Mouse (Mus musculus) right cerebral cortex, postnatal 14 days (tissue): Measurements from ENCODE around the gene Scaper.

ENCODE experiments used
- DNase-seq: peaks from one replicate; pipeline ENCODE4 v3.0.0; 2022

The Scaper gene

DNA sequence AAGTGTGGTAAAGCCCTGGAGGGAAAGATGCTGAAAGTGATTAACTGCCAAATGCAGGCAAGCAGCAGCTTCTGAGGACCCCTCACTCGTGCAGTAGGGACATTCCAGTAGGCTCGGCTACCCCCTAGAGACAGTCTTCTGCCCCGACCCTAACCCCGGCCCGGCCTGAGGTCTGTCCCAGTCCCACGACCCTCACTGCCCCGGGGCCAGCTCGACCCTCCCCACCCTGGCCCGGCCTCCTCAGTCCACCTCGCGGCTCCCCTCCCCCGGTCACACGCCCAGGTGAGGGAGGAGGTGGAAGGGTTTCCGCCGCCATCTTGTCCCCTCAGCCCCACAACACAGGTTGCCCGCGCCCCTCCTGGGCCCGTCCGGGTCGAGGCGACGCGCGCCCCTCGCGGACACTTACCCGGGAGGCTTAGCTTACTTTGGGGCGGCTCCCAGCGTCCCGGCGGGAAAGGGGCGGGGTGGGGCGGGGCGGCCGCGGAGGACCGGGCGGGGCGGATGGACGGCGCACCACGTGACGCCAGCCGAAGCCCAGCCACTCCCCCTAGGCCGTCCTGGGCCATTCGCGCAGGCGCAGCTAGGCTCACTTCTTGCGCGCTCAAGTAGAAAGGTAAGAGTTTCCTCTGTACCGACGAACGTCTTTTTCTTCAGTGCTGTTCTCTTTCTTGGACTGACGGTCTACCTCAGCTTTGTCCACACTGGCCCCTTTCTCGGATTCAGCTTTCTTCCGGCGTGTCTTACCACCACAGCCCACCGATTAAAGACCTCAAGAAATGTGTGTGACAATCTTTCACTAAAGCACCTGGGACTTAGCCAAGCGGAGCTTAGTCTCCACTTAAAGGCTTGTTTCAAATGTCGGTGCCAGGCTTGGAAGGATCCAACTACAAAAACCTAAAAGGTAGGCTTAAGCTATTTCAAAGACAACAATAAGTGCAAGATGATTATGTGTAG is at the start of gene Scaper:
Gene Scaper (minus strand): TSS at position 456 of the 954 bp plus-strand sequence.
- peak; percentile 83 for DNase-seq

DNA sequence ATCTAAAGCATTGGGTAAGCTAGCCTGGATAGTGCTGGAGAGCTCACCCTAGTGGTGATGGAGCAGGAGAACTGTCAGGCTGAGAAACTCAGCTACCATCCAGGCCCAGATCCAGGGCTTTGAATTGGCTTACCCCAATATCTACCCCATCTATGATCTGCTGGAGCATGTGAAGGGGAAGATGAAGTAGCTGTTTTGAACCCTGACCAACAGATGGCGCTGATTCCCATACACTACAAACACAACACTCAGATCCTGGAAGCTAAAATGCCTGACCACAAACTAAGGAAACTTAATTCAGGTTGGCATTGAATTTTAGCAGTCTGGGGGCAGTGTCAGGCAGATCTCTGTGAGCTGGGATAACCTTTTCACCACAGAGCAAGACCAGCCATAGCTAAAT is 8.9 kb upstream of the Scaper start:
- DNase-seq: peak; percentile 22

DNA sequence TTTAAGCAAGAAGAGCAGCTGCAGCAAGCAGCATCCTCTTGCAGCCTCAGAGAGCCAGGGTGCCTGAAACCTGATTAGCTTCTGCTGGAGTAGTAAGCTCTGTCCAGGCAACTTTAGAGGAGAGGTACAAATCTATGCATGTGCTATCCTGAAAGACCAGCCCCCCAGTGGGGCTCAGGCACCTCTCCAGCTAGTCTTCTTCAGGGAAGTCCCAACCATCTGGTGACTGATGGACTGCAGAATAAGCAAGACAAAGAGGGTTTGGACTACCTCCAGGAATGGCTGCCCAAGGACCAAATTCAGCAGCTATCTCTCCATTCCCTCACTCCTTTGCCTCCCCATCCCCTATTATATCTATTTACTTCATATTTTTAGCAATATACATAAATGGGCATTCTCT is 3.4 kb upstream of the Scaper start:
- no peak for DNase-seq

- no peak for DNase-seq
Observed at GRCm38 (mm10) chr9:55938618-55938985, 683 bp upstream of the Scaper start.

DNA sequence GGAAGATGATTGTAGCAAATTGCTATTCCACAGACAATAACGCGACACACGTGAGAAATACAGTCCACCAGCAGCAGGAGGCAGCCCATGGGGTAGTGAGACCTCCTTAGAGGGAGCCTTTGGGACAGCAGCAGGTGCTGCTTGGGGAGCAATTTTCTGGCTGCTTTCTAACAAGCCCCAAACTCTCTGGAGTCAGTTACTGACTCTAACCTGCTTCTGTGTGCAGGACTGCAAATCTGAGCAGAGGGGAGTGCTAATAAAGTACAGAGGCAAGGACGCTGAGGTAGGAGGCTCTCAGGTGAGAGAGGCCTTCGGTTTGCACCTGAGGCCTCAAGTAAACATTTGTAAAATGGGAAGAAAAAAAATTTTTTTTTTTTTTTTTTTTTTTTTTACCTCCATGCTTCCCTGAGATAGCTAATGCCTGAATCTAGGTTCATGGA is 675 bp downstream of the Scaper start:
- peak; percentile 7 for DNase-seq

- no peak for DNase-seq
Observed at GRCm38 (mm10) chr9:55932482-55932881, 5.4 kb downstream of the Scaper start.

GRCm38 (mm10) chr9:55918579-55918978 is 19.3 kb downstream of the Scaper start:
- no peak for DNase-seq

GRCm38 (mm10) chr9:55916751-55917150 is 21.2 kb downstream of the Scaper start:
- no peak for DNase-seq

- no peak for DNase-seq
Observed at GRCm38 (mm10) chr9:55911481-55911880, 26.4 kb downstream of the Scaper start.

GRCm38 (mm10) chr9:55902964-55903363 is 35.0 kb downstream of the Scaper start:
- DNase-seq: no peak

DNA sequence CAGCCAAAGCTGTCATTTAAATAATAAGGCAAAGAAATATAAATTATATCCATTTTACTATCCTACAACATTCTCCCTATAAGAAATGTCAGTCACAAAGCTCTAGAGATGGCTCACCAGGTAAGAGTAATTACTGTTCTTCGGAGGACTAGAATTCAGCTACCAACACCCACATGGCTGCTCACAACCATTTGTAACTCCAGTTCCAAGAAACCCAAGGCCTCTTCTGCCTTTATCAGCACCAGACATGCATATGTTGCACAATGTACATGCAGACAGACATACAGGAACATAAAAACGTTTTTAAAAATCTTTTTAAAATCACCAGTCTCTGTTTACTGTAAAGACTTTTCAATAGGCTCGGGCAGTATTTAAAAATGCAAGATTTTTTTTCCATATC is 36.3 kb downstream of the Scaper start:
- no peak for DNase-seq

- no peak for DNase-seq
Observed at GRCm38 (mm10) chr9:55900531-55900930, 37.4 kb downstream of the Scaper start.

DNA sequence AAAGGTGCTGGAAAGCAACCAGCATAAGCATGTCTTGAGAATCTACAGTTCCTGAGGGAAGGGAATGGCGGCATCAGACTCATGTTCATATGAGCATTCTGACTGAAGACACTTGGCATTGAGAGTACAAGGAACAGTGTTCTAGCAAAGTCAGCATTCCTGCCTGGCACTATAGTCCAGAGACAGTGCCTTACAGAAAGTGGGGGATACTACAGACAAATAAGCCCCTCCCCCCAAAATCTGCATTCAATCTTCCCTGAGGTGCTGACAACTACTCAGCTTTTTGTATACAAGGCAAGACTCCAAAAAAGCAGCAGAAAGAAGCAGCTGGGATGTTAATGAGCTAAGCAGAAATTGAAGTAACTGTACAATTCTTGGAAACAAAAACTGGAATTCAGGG is 59.9 kb downstream of the Scaper start:
- DNase-seq: no peak

DNA sequence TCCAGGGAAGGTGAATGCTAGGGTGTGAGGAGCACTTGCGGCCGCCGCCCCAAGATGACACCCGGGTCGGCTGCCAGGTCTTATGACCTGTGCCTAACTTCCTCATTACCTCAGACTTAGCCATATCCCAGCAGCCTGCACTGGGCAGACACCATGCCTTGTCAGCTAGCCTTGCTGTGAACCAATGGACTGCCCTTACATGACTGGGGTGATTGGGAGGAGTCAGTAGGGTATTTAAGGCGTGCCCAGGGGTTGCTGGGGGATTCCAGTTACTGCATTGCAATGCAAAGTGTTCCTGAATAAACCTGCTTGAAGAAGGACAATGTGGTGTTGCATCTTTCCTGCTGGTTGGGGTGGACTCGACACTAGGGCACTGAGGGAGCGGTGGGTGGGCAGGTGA is 148.5 kb downstream of the Scaper start:
- no peak for DNase-seq

- DNase-seq: no peak
Observed at GRCm38 (mm10) chr9:55712016-55712415, 225.9 kb downstream of the Scaper start.

DNA sequence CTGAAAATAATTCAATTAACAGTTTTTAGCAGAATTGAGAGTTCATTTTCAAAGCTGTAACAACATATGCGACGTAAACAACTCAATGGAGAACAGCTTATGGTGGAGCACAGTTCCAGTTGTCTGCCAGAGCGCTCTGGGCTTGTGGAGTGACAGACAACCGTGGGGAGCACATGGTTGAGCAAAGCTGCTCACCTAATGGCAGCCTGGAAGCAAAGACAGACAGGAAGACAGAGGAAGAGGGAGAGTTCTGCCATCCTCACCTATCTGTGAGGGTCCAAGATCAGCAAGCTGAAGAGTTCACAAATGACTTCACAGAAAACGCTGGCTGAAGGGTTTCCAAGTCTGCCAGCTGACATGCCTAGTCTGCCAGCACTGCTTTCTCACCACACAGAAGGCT is 227.4 kb downstream of the Scaper start:
- DNase-seq: no peak

- DNase-seq: no peak
Observed at GRCm38 (mm10) chr9:55706603-55707002, 231.3 kb downstream of the Scaper start.

DNA sequence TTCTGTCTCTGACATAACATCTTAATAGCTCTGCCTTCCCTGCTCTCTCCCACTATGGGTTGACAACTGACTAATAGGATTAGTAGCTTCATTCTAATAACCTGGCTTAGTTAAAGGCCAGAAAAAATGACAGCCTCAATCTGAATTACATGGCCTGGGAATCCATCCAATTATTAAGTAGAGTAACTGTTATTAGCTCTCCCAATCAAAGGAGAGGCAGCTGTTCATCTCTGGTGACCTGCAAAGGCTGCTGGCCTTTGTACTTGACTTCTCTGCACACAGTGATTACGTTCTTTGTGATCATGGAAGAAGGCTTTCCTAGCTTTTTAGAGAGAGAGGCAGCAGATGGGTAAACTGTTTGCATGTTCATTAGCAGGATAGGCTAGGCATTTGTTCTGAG is 242.6 kb downstream of the Scaper start:
- no peak for DNase-seq

GRCm38 (mm10) chr9:55677099-55677498 is 260.8 kb downstream of the Scaper start:
- no peak for DNase-seq

GRCm38 (mm10) chr9:55646444-55646843 is 291.5 kb downstream of the Scaper start:
- no peak for DNase-seq

- no peak for DNase-seq
Observed at GRCm38 (mm10) chr9:55626990-55627389, 310.9 kb downstream of the Scaper start.

- no peak for DNase-seq
Observed at GRCm38 (mm10) chr9:55614711-55615110, 323.2 kb downstream of the Scaper start.

DNA sequence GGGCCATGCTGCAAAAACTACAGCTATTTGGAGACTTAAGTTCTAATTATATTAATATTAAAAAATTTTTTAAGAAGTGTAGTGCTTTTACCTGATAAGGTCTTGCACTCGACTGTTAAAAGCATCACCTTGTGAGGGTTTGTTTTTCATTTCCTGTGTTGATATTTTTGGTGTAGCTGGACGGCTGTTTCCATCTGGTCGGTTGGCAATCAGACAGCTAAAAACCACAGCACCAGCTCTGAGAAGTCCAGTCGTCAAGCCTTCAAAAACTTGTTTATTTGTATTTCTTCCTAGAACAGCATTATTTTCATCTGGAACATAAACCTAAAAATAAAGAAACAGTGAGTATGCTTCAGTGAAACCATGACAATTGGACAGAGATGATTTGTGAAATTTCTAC is 328.2 kb downstream of the Scaper start:
- DNase-seq: no peak

DNA sequence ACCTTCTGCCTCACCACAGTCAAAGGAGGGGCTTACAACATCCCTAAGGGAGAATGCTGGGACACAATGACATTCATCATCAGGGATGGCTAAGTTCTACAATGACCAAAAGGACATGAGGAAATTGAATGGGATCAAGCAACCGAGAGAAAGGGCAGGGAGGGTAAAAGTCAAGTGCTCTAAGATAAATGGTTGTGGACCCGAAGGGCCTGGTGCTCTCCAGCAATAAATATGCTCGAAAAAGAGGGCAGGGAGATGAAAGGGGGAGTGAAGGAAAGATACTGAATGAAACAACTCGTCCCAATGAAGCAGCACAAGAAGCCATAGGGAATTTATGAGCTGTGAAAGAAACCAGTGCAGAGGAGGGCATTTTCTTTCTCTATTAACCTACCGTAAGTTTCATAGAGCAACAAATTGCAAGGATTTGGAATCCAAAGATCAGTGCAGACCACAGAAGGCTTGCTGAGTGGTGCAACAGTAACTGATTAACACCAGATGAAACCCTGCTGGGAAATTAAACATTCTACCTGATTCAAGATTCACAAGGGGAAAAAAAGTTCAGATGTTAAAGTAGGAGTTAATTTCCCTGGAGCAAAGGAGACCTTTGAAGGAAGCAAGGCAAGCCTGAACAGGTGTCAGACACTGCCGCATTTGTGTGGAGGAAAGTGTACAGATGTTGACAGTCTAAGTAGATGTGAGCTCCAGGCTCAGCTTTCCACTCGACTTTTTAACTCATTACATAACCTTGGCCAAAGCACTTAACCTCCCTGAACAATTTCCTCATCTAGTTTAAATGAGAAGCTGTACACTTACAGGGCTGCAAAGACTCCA is 329.0 kb downstream of the Scaper start:
- no peak for DNase-seq
